Mouse (Mus musculus): ENCODE measurements around the gene Ttc33.

- TF ChIP-seq USF2 (IDR thresholded peaks at IDR 0.05; ENCODE audit: borderline replicate concordance in 1 of 2, insufficient read depth in 1 of 2, low read depth in 1 of 2, low read length in 2 of 2) (no peak), CTCF (IDR thresholded peaks at IDR 0.05 in 2 of 3, conservative IDR thresholded peaks at IDR 0.05 in 1 of 3; ENCODE audit: control insufficient read depth in 1 of 3, insufficient read depth in 1 of 3, low read depth in 2 of 3, low read length in 3 of 3, poor library complexity in 1 of 3, severe bottlenecking in 1 of 3) (no peak), UBTF (IDR thresholded peaks at IDR 0.05; ENCODE audit: borderline replicate concordance, insufficient read depth, low read depth, low read length) (no peak), TCF12 (IDR thresholded peaks at IDR 0.05; ENCODE audit: low read depth, low read length) (peak; percentile 91), CHD1 (IDR thresholded peaks at IDR 0.05; ENCODE audit: low read depth, low read length) (no peak; the same call in 1 of the 2 replicates), ZMIZ1 (IDR thresholded peaks at IDR 0.05; ENCODE audit: low read depth, low read length) (no peak), POLR2A (IDR thresholded peaks at IDR 0.05; ENCODE audit: control insufficient read depth in 1 of 2, insufficient read depth in 1 of 2, low read depth in 1 of 2, low read length in 2 of 2, poor library complexity in 1 of 2) (no peak)
Measured at GRCm38 (mm10) chr15:5138021-5138856, 47.1 kb upstream of the Ttc33 start.
